8 mouse cellular contexts compared by ENCODE assay signal in genomic region chr10:59978401-59978800, GRCm38 (mm10). TPM values are rescaled to one million over a fixed set of nuclear protein-coding genes. Genes with fewer than 3 reads are reported as not detected.
DNase-seq lines count a peak whose midpoint lies in the region; ATAC-seq and TF ChIP-seq lines count a peak whose summit lies in the region.

No protein-coding gene starts in this region.

- peak overlapping the region; percentile 80 for H3K27ac ChIP-seq in kidney, adult 2 months (ENCODE audit: insufficient read depth, low read depth, low read length)
- H3K27ac ChIP-seq in brown adipose tissue, adult 24 weeks (replicated peaks; ENCODE audit: low read depth, low read length) = peak overlapping the region; percentile 80
- H3K27ac ChIP-seq in hindbrain, embryonic 12.5 days = peak overlapping the region; percentile 81
- H3K27ac ChIP-seq in macrophage = peak overlapping the region; percentile 21

- H3K9ac ChIP-seq in hindbrain, embryonic 12.5 days = peak overlapping the region; percentile 36

- H3K4me3 ChIP-seq in kidney, adult 2 months (ENCODE audit: insufficient read depth, low read depth, low read length) = no peak overlapping the region
- no peak overlapping the region for H3K4me3 ChIP-seq in brown adipose tissue, adult 24 weeks (ENCODE audit: insufficient read depth, low read depth, low read length)
- H3K4me3 ChIP-seq in hindbrain, embryonic 12.5 days = no peak overlapping the region
- no peak overlapping the region for H3K4me3 ChIP-seq in macrophage (ENCODE audit: inconsistent target)

- no peaks in the 10 kb centered on the region for H3K36me3 ChIP-seq in kidney, adult 2 months (ENCODE audit: control insufficient read depth, insufficient read depth, low read length)
- no peaks in the 10 kb centered on the region for H3K36me3 ChIP-seq in hindbrain, embryonic 12.5 days
- H3K36me3 ChIP-seq in macrophage (ENCODE audit: inconsistent target) = no peaks in the 10 kb centered on the region

- H3K4me1 ChIP-seq in kidney, adult 2 months (ENCODE audit: control insufficient read depth, insufficient read depth, low read length) = peaks cover 46% of the 10 kb centered on the region
- peaks cover 53% of the 10 kb centered on the region for H3K4me1 ChIP-seq in brown adipose tissue, adult 24 weeks (ENCODE audit: control insufficient read depth, insufficient read depth, insufficient read length, low read length)
- peaks cover 28% of the 10 kb centered on the region for H3K4me1 ChIP-seq in hindbrain, embryonic 12.5 days

- H3K27me3 ChIP-seq in kidney, adult 2 months (replicated peaks; ENCODE audit: control insufficient read depth, insufficient read depth, low read length) = no peaks in the 10 kb centered on the region
- no peaks in the 10 kb centered on the region for H3K27me3 ChIP-seq in hindbrain, embryonic 12.5 days

- H3K79me2 ChIP-seq in macrophage (ENCODE audit: inconsistent target) = no peaks in the 10 kb centered on the region

- no peak for TF ChIP-seq CTCF in kidney, adult 2 months (conservative IDR thresholded peaks at IDR 0.05; ENCODE audit: insufficient read depth, insufficient read length, low read depth, low read length)

- WGBS in kidney, adult 2 months = 47% methylated on average over 2 of the region's 2 CpGs
- WGBS in hindbrain, embryonic 12.5 days = 65% methylated on average over 2 of the region's 2 CpGs
- 78% methylated on average over 2 of the region's 2 CpGs for WGBS in macrophage (ENCODE audit: missing documents)

- no peak for ATAC-seq in hindbrain, embryonic 12.5 days (ENCODE audit: low FRiP score)

- H3K9me3 ChIP-seq in hindbrain, embryonic 12.5 days (replicated peaks) = no peaks in the 10 kb centered on the region

- TF ChIP-seq POLR2A in kidney, adult 2 months (IDR thresholded peaks at IDR 0.05; ENCODE audit: low read depth, low read length) = no peak

- H3K4me2 ChIP-seq in hindbrain, embryonic 12.5 days (replicated peaks) = no peak overlapping the region

- peak; percentile 63 for DNase-seq in kidney, adult 2 months
- DNase-seq in kidney, adult 18-20 months = no peak
- DNase-seq in thymus, postnatal 0 days (ENCODE audit: low spot score) = no peak
- DNase-seq in layer of hippocampus, postnatal 25 days (ENCODE audit: extremely low spot score in 1 of 2, low spot score in 1 of 2) = no peak
- DNase-seq in spleen, postnatal 36 days (ENCODE audit: low spot score in 2 of 2) = no peak

RNA-seq across cellular contexts. Expression of gene Ascc1, which starts 24.2 kb away (rescaled TPM):
- 106 and 132 TPM in 2 replicates for polyA plus RNA-seq in kidney, adult 2 months (2012; rRNA removed)
- polyA plus RNA-seq in brown adipose tissue, adult 24 weeks (2012; ENCODE audit: insufficient read depth, insufficient read length, missing spikeins) = 19.2 and 20.6 TPM in 2 replicates
- polyA plus RNA-seq in hindbrain, embryonic 12.5 days (2016; fragmentation: Nextera tagmentation; extraction: Ambion mirVana) = 36.3 and 38.0 TPM in 2 replicates
- 10 to 100 TPM in 17 of 26 experiments, 1 to 10 TPM in 9; 2.1 to 19.5 (median 13.4) TPM for total RNA-seq in macrophage (2018; cell fraction: chromatin; rRNA removed)
- total RNA-seq in macrophage (2018; cell fraction: cytosol; rRNA removed) = 10 to 100 TPM; 13.3 to 20.7 (median 15.9) TPM
- total RNA-seq in macrophage (2018; cell fraction: nucleus; rRNA removed) = 10 to 100 TPM in 6 of 26 experiments, 1 to 10 TPM in 20; 3.5 to 14.3 (median 8.5) TPM
- polyA plus RNA-seq in macrophage (2018) = 14.4 to 20.2 TPM (median 19.0 TPM) in 3 replicates
- 38.5 and 43.2 TPM in 2 replicates for polyA plus RNA-seq in thymus, postnatal 0 days (2015; fragmentation: Nextera tagmentation; extraction: Ambion mirVana)
- total RNA-seq in layer of hippocampus, postnatal 25 days (2021) = 10 to 100 TPM; 16.7 to 18.1 TPM

RNA-seq across cellular contexts. Expression of gene Anapc16, which starts 24.5 kb away (rescaled TPM):
- polyA plus RNA-seq in kidney, adult 2 months (2012; rRNA removed) = 84.8 and 100 TPM in 2 replicates
- 59.1 and 60.8 TPM in 2 replicates for polyA plus RNA-seq in brown adipose tissue, adult 24 weeks (2012; ENCODE audit: insufficient read depth, insufficient read length, missing spikeins)
- polyA plus RNA-seq in hindbrain, embryonic 12.5 days (2016; fragmentation: Nextera tagmentation; extraction: Ambion mirVana) = 113 and 119 TPM in 2 replicates
- total RNA-seq in macrophage (2018; cell fraction: chromatin; rRNA removed) = 10 to 100 TPM in 24 of 26 experiments, 1 to 10 TPM in 2; 5.2 to 61.8 (median 23.2) TPM
- total RNA-seq in macrophage (2018; cell fraction: cytosol; rRNA removed) = 10 to 100 TPM; 25.3 to 57.2 (median 43.1) TPM
- 10 to 100 TPM in 25 of 26 experiments, 1 to 10 TPM in 1; 8.3 to 47.4 (median 24.8) TPM for total RNA-seq in macrophage (2018; cell fraction: nucleus; rRNA removed)
- 30.3 to 42.1 TPM (median 35.4 TPM) in 3 replicates for polyA plus RNA-seq in macrophage (2018)
- polyA plus RNA-seq in thymus, postnatal 0 days (2015; fragmentation: Nextera tagmentation; extraction: Ambion mirVana) = 139 and 168 TPM in 2 replicates
- total RNA-seq in layer of hippocampus, postnatal 25 days (2021) = 10 to 100 TPM; 59.3 to 77.3 TPM

RNA-seq across cellular contexts. Expression of gene Ddit4, which starts 26.8 kb away (rescaled TPM):
- 21.1 and 21.6 TPM in 2 replicates for polyA plus RNA-seq in kidney, adult 2 months (2012; rRNA removed)
- 6.1 and 17.7 TPM in 2 replicates for polyA plus RNA-seq in brown adipose tissue, adult 24 weeks (2012; ENCODE audit: insufficient read depth, insufficient read length, missing spikeins)
- 78.1 and 78.6 TPM in 2 replicates for polyA plus RNA-seq in hindbrain, embryonic 12.5 days (2016; fragmentation: Nextera tagmentation; extraction: Ambion mirVana)
- 1 to 10 TPM in 18 of 26 experiments, under 1 TPM in 5, not detected in 3; 0.55 to 7.6 (median 2.5) TPM for total RNA-seq in macrophage (2018; cell fraction: chromatin; rRNA removed)
- total RNA-seq in macrophage (2018; cell fraction: cytosol; rRNA removed) = 1 to 10 TPM in 22 of 26 experiments, under 1 TPM in 4; 0.42 to 9.0 (median 3.0) TPM
- total RNA-seq in macrophage (2018; cell fraction: nucleus; rRNA removed) = 10 to 100 TPM in 1 of 26 experiments, 1 to 10 TPM in 23, under 1 TPM in 2; 0.77 to 10.4 (median 3.8) TPM
- 2.2 to 4.5 TPM (median 4.1 TPM) in 3 replicates for polyA plus RNA-seq in macrophage (2018)
- 50.6 and 54.7 TPM in 2 replicates for polyA plus RNA-seq in thymus, postnatal 0 days (2015; fragmentation: Nextera tagmentation; extraction: Ambion mirVana)
- 10 to 100 TPM; 77.1 to 100.0 TPM for total RNA-seq in layer of hippocampus, postnatal 25 days (2021)

Comparison
In these comparisons a context has a peak if more than half of its experiments do, and no peak if none do; other contexts are left out.
1. H3K27ac ChIP-seq: peak in every context shown above with its lines; median percentile 81 in hindbrain, embryonic 12.5 days; 80 in kidney, adult 2 months; 80 in brown adipose tissue, adult 24 weeks; 21 in macrophage.